Mouse (Mus musculus) spleen, postnatal 0 days (tissue): ENCODE results near the gene Nap1l2. TPM values are rescaled to one million over a fixed set of nuclear protein-coding genes. Genes with fewer than 3 reads are reported as not detected.

Experiments
- polyA plus RNA-seq: library from polyadenylated mRNA; unstranded; fragments of >200 nt; fragmentation: Nextera tagmentation; extraction: Ambion mirVana; gene quantifications from 2 replicates; pipeline ENCODE4 v1.2.1, GENCODE M21; 2015

The Nap1l2 gene
- polyA plus RNA-seq: 0.12 and 0.23 TPM in 2 replicates

GRCm38 (mm10) chrX:103186431-103186786, at the start of gene Nap1l2:
Gene Nap1l2, minus strand, starts transcription at chrX:103186640.

Other genes with a start within 250 kb of the Nap1l2 start
- gene Cdx4, start 134.8 kb upstream of the Nap1l2 start, polyA plus RNA-seq: not detected in 2 replicates
- gene Chic1, start 169.8 kb upstream of the Nap1l2 start, polyA plus RNA-seq: 0.35 and 0.49 TPM in 2 replicates
- gene Tsx, start 227.8 kb upstream of the Nap1l2 start, polyA plus RNA-seq: 0.22 TPM in 1 of 2 replicates, not detected in the other
- gene Gm26992, start 235.4 kb upstream of the Nap1l2 start, polyA plus RNA-seq: not detected in 2 replicates